Mouse (Mus musculus) embryonic facial prominence, embryonic 12.5 days (tissue): ENCODE data around the gene Epas1. TPM values are rescaled to one million over a fixed set of nuclear protein-coding genes. Genes with fewer than 3 reads are reported as not detected.

Experiments used
- ATAC-seq: fragments of 200-750 bp; cut with Nextera tagmentation; 2 replicates; pipeline ENCODE4 v1.8.0; 2017; ENCODE audit not compliant: insufficient number of reproducible peaks, insufficient read depth, low FRiP score, low TSS enrichment
- H3K27ac ChIP-seq: fragments of 300-500 bp; sonication (generic); 2 replicates; pipeline ENCODE4 v1.5.1; 2016; ENCODE audit warnings: mild to moderate bottlenecking
- H3K27me3 ChIP-seq: fragments of 300-500 bp; sonication (generic); 2 replicates; pipeline ENCODE4 v1.6.1; 2016; ENCODE audit warnings: mild to moderate bottlenecking, moderate library complexity
- H3K36me3 ChIP-seq: fragments of 300-500 bp; sonication (generic); 2 replicates; pipeline ENCODE4 v1.6.1; 2016; ENCODE audit warnings: mild to moderate bottlenecking
- H3K4me1 ChIP-seq: fragments of 300-500 bp; sonication (generic); 2 replicates; pipeline ENCODE4 v1.6.1; 2016
- H3K4me2 ChIP-seq: fragments of 300-500 bp; sonication (generic); replicated peaks from 2 replicates; pipeline ENCODE4 v1.6.1; 2016; ENCODE audit warnings: mild to moderate bottlenecking, moderate library complexity
- H3K4me3 ChIP-seq: fragments of 300-500 bp; sonication (generic); 2 replicates; pipeline ENCODE4 v1.5.1; 2016; ENCODE audit warnings: mild to moderate bottlenecking
- H3K9ac ChIP-seq: fragments of 300-500 bp; sonication (generic); 2 replicates; pipeline ENCODE4 v1.6.1; 2016; ENCODE audit warnings: mild to moderate bottlenecking, moderate library complexity
- H3K9me3 ChIP-seq: fragments of 300-500 bp; sonication (generic); 2 replicates; pipeline ENCODE4 v1.6.1; 2016; ENCODE audit warnings: mild to moderate bottlenecking, moderate library complexity
- WGBS: fragments of 180-500 bp; shearing (Covaris S2); methylation state at CpG from one replicate; pipeline ENCODE4 v1.1.7; 2016; 5-methylcytosine and 5-hydroxymethylcytosine counted together
- polyA plus RNA-seq: library from polyadenylated mRNA; unstranded; fragments of >200 nt; fragmentation: Nextera tagmentation; extraction: Ambion mirVana; gene quantifications from 2 replicates; pipeline ENCODE4 v1.2.1, GENCODE M21; 2016

The Epas1 gene
- polyA plus RNA-seq, 1 experiment from 2014 or later = 2.9 TPM

- Histone ChIP-seq H3K9ac (no peak overlapping the region), H3K27ac (no peak overlapping the region), H3K36me3 (no peaks in the 10 kb centered on the region), H3K4me1 (no peaks in the 10 kb centered on the region), H3K27me3 (no peaks in the 10 kb centered on the region), H3K4me3 (no peak overlapping the region), H3K4me2 (no peak overlapping the region), H3K9me3 (no peaks in the 10 kb centered on the region)
- WGBS = 85% methylated on average over 5 of the region's 5 CpGs
- ATAC-seq = no peak
These were observed 85.8 kb downstream of the Epas1 start for GRCm38 (mm10) chr17:86839308-86839707.

GRCm38 (mm10) chr17:86850700-86851337 lies 97.3 kb downstream of the Epas1 start:
- no peak overlapping the region for H3K4me3 ChIP-seq
- WGBS = 67% methylated on average over 9 of the region's 9 CpGs
- no peak overlapping the region for H3K4me2 ChIP-seq
- no peaks in the 10 kb centered on the region for H3K4me1 ChIP-seq
- H3K27me3 ChIP-seq = no peaks in the 10 kb centered on the region
- no peak overlapping the region for H3K27ac ChIP-seq
- H3K9me3 ChIP-seq = no peaks in the 10 kb centered on the region
- no peak for ATAC-seq
- H3K9ac ChIP-seq = no peak overlapping the region
- H3K36me3 ChIP-seq = no peaks in the 10 kb centered on the region

- Histone ChIP-seq H3K4me1 (no peaks in the 10 kb centered on the region), H3K4me2 (no peak overlapping the region), H3K9me3 (no peaks in the 10 kb centered on the region), H3K4me3 (no peak overlapping the region), H3K27ac (no peak overlapping the region), H3K27me3 (no peaks in the 10 kb centered on the region), H3K9ac (no peak overlapping the region), H3K36me3 (no peaks in the 10 kb centered on the region)
- WGBS = 65% methylated on average over 2 of the region's 2 CpGs
- ATAC-seq = no peak
These were observed 98.3 kb downstream of the Epas1 start for GRCm38 (mm10) chr17:86851782-86852181.

GRCm38 (mm10) chr17:86852591-86853031 lies 99.1 kb downstream of the Epas1 start:
- 74% methylated on average over 13 of the region's 13 CpGs for WGBS
- no peak for ATAC-seq

DNA sequence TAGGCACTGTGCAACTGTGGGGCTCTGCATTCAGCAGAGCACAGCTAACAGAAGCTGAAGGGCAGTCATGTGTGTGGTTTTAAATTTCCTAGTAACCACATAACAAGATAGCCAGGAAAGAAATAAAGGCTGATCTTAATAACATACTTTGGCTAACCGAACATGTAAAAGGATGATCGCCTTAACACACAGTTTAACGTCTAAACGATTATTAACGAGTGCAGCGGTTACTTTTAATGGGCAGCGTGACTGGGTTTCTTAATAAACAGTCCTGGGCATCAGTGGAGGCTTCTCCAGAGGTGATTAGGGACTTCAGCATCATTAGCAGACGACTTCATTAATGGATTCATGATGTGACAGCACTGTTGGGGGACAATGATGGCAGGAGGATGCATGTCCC lies 117.1 kb downstream of the Epas1 start:
- H3K4me3 ChIP-seq = no peak overlapping the region
- no peaks in the 10 kb centered on the region for H3K36me3 ChIP-seq
- no peak overlapping the region for H3K27ac ChIP-seq
- 77% methylated on average over 8 of the region's 8 CpGs for WGBS
- H3K4me1 ChIP-seq = no peaks in the 10 kb centered on the region; the same call in 1 of the 2 replicates
- no peaks in the 10 kb centered on the region for H3K9me3 ChIP-seq
- H3K27me3 ChIP-seq = no peaks in the 10 kb centered on the region
- no peak for ATAC-seq
- H3K9ac ChIP-seq = no peak overlapping the region
- H3K4me2 ChIP-seq = no peak overlapping the region

More at GRCm38 (mm10) chr17:86852591-86853031, 99.1 kb downstream of the Epas1 start:
- no peak overlapping the region for H3K4me2 ChIP-seq
- H3K36me3 ChIP-seq = no peaks in the 10 kb centered on the region
- H3K27me3 ChIP-seq = no peaks in the 10 kb centered on the region
- H3K9me3 ChIP-seq = no peaks in the 10 kb centered on the region
- H3K9ac ChIP-seq = no peak overlapping the region
- no peaks in the 10 kb centered on the region for H3K4me1 ChIP-seq
- no peak overlapping the region for H3K27ac ChIP-seq
- H3K4me3 ChIP-seq = no peak overlapping the region

GRCm38 (mm10) chr17:86872643-86873042 lies 119.1 kb downstream of the Epas1 start:
- WGBS = 47% methylated on average over 6 of the region's 6 CpGs
- H3K27me3 ChIP-seq = no peaks in the 10 kb centered on the region
- no peak overlapping the region for H3K4me2 ChIP-seq
- H3K36me3 ChIP-seq = no peaks in the 10 kb centered on the region
- H3K9me3 ChIP-seq = no peaks in the 10 kb centered on the region
- no peaks in the 10 kb centered on the region; the same call in 1 of the 2 replicates for H3K4me1 ChIP-seq
- H3K27ac ChIP-seq = no peak overlapping the region
- no peak overlapping the region for H3K4me3 ChIP-seq
- no peak overlapping the region for H3K9ac ChIP-seq
- no peak for ATAC-seq

- no peaks in the 10 kb centered on the region for H3K27me3 ChIP-seq
- ATAC-seq = no peak
- 87% methylated on average over 9 of the region's 9 CpGs for WGBS
These were observed 123.4 kb downstream of the Epas1 start for GRCm38 (mm10) chr17:86876940-86877339.

DNA sequence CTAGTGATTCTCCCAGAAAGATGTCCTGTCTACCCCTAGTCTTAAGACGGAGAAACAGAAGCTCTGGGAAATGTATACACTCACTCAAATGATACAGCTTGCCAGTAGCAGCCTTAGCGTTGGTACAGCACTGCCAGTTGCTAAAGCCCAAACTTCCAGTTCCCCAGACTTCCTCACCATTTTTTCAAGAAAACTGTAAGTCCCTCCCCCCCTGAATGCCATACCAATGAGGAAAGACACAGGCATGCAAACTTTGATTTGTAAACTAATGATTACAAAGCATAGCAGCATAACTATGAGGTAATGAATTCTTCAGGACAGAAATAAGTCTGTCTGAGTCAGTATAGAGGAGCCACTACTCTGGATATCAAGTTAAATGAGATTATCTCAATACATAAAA lies 124.2 kb downstream of the Epas1 start:
- Histone ChIP-seq H3K4me1 (no peaks in the 10 kb centered on the region), H3K4me3 (no peak overlapping the region), H3K27me3 (no peaks in the 10 kb centered on the region), H3K9me3 (no peaks in the 10 kb centered on the region), H3K36me3 (no peaks in the 10 kb centered on the region), H3K9ac (no peak overlapping the region), H3K4me2 (no peak overlapping the region), H3K27ac (no peak overlapping the region)
- 77% methylated on average over 2 of the region's 2 CpGs for WGBS
- ATAC-seq = no peak

More at GRCm38 (mm10) chr17:86876940-86877339, 123.4 kb downstream of the Epas1 start:
- no peaks in the 10 kb centered on the region; the same call in 1 of the 2 replicates for H3K4me1 ChIP-seq
- H3K9me3 ChIP-seq = no peaks in the 10 kb centered on the region
- no peak overlapping the region for H3K4me3 ChIP-seq
- H3K27ac ChIP-seq = no peak overlapping the region
- H3K36me3 ChIP-seq = no peaks in the 10 kb centered on the region
- H3K4me2 ChIP-seq = no peak overlapping the region
- H3K9ac ChIP-seq = no peak overlapping the region

DNA sequence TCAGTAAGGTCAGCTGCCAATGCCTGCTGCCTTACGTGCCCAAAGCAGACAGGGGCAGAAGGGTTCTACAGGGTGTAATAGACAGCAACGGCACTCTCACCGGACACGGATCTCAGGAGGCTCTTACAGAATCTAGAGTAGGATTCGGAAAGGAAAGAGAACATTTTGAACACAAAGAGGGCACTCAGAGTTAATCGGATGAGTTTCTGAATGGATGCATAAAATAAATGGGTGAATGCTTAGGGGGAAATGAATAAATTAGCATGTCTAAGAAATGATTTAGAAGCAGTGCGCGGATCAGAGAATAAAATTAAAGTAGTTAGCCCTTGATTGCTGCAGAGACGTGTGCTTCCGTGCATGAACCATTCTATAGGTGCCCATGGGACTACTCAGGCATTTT lies 126.6 kb downstream of the Epas1 start:
- H3K36me3 ChIP-seq = no peaks in the 10 kb centered on the region
- H3K4me3 ChIP-seq = no peak overlapping the region
- WGBS = 81% methylated on average over 10 of the region's 10 CpGs
- no peaks in the 10 kb centered on the region for H3K27me3 ChIP-seq
- no peaks in the 10 kb centered on the region for H3K9me3 ChIP-seq
- no peak overlapping the region for H3K27ac ChIP-seq
- no peak for ATAC-seq
- H3K4me1 ChIP-seq = no peaks in the 10 kb centered on the region
- H3K9ac ChIP-seq = no peak overlapping the region
- no peak overlapping the region for H3K4me2 ChIP-seq

GRCm38 (mm10) chr17:86880461-86881044 lies 127.1 kb downstream of the Epas1 start:
- H3K9ac ChIP-seq = no peak overlapping the region
- no peaks in the 10 kb centered on the region for H3K9me3 ChIP-seq
- no peak overlapping the region for H3K4me3 ChIP-seq
- no peak for ATAC-seq
- H3K27me3 ChIP-seq = no peaks in the 10 kb centered on the region
- no peak overlapping the region for H3K27ac ChIP-seq
- H3K36me3 ChIP-seq = no peaks in the 10 kb centered on the region
- 88% methylated on average over 4 of the region's 4 CpGs for WGBS
- H3K4me1 ChIP-seq = no peaks in the 10 kb centered on the region
- H3K4me2 ChIP-seq = no peak overlapping the region
